Mouse (Mus musculus) CH12.LX (cell line): ENCODE data around the gene Zdhhc21. TPM values are rescaled to one million over a fixed set of nuclear protein-coding genes. Genes with fewer than 3 reads are reported as not detected.

ENCODE experiments used
- DNase-seq: peaks from one replicate; pipeline ENCODE4 v3.0.0-alpha.2; 2013; ENCODE audit errors: extremely low read depth
- H3K27ac ChIP-seq: 2 replicates; pipeline ENCODE4 v1.5.1; 2012; ENCODE audit warnings: low read depth, mild to moderate bottlenecking, control low read depth, moderate library complexity; ENCODE audit not compliant: insufficient read depth
- H3K27me3 ChIP-seq: replicated peaks from 2 replicates; pipeline ENCODE3; 2012; ENCODE audit warnings: inconsistent platforms
- H3K36me3 ChIP-seq, 2 experiments: replicated peaks in 1 of 2; 2 replicates each; pipeline versions ENCODE3 to v1.6.1; 2012; ENCODE audit warnings: inconsistent platforms in 1 of 2, low read length in 1 of 2, mild to moderate bottlenecking in 1 of 2, mixed read lengths in 1 of 2, moderate library complexity in 1 of 2; ENCODE audit not compliant: control insufficient read depth in 1 of 2, insufficient read depth in 1 of 2
- H3K4me1 ChIP-seq, 2 experiments: 2 replicates each; pipeline ENCODE4 v1.6.1; 2012; ENCODE audit warnings: inconsistent platforms in 1 of 2, moderate library complexity in 1 of 2; ENCODE audit not compliant: insufficient read depth in 2 of 2, control insufficient read depth in 1 of 2
- H3K4me2 ChIP-seq: 2 replicates; pipeline ENCODE4 v1.6.1; 2012; ENCODE audit warnings: low read depth, mild to moderate bottlenecking, control low read depth; ENCODE audit not compliant: poor library complexity, insufficient read depth, severe bottlenecking
- H3K4me3 ChIP-seq, 3 experiments: fragments of 150-350 bp in 1 of 3; sonication (generic) in 1 of 3; replicated peaks in 1 of 3; 2 replicates each; pipeline versions ENCODE3 to v1.5.1; 2011 to 2012; ENCODE audit warnings: low read depth in 2 of 3, low read length in 2 of 3, mild to moderate bottlenecking in 2 of 3, moderate library complexity in 2 of 3, control low read depth in 1 of 3, improper control_type of control experiment in 1 of 3, inconsistent platforms in 1 of 3, mixed read lengths in 1 of 3; ENCODE audit not compliant: poor library complexity in 1 of 3
- H3K79me2 ChIP-seq: replicated peaks from 2 replicates; pipeline ENCODE4 v1.6.1; 2012; ENCODE audit warnings: mild to moderate bottlenecking, moderate library complexity; ENCODE audit not compliant: control insufficient read depth, poor library complexity, insufficient read depth, severe bottlenecking; ENCODE audit errors: extremely low read depth
- H3K9ac ChIP-seq: 2 replicates; pipeline ENCODE4 v1.6.1; 2012; ENCODE audit warnings: low read depth, mild to moderate bottlenecking, control low read depth, moderate library complexity; ENCODE audit not compliant: insufficient read depth
- H3K9me3 ChIP-seq: replicated peaks from 2 replicates; pipeline ENCODE3; 2012; ENCODE audit warnings: low read length, inconsistent platforms, mixed read lengths
- BHLHE40 ChIP-seq: IDR thresholded peaks from 2 replicates; pipeline ENCODE4 v1.6.1; 2011; ENCODE audit warnings: mild to moderate bottlenecking, low read depth, low read length, improper control_type of control experiment
- CHD1 ChIP-seq: IDR thresholded peaks from 2 replicates; pipeline ENCODE4 v1.6.1; 2012; ENCODE audit warnings: low read depth, low read length, improper control_type of control experiment, inconsistent platforms
- CHD2 ChIP-seq: IDR thresholded peaks from 2 replicates; pipeline ENCODE4 v1.6.1; 2011; ENCODE audit warnings: low read length, improper control_type of control experiment
- CTCF ChIP-seq, 2 experiments: IDR thresholded peaks in 1 of 2; conservative IDR thresholded peaks in 1 of 2; 2 replicates each; pipeline ENCODE4 v1.5.1; 2011 to 2012; ENCODE audit warnings: low read depth in 2 of 2, low read length in 2 of 2, improper control_type of control experiment in 1 of 2, inconsistent platforms in 1 of 2, mild to moderate bottlenecking in 1 of 2, moderate library complexity in 1 of 2
- E2F4 ChIP-seq: IDR thresholded peaks from 2 replicates; pipeline ENCODE4 v1.6.1; 2011; ENCODE audit warnings: low read depth, low read length, improper control_type of control experiment; ENCODE audit not compliant: insufficient replicate concordance
- ELF1 ChIP-seq: IDR thresholded peaks from 2 replicates; pipeline ENCODE4 v1.6.1; 2014; ENCODE audit warnings: low read depth, mild to moderate bottlenecking, inconsistent platforms, low read length, improper control_type of control experiment
- EP300 ChIP-seq: IDR thresholded peaks from 2 replicates; pipeline ENCODE4 v1.6.1; 2011; ENCODE audit warnings: low read length, improper control_type of control experiment
- ETS1 ChIP-seq: conservative IDR thresholded peaks from 2 replicates; pipeline ENCODE4 v1.6.1; 2012; ENCODE audit warnings: low read depth, mild to moderate bottlenecking, inconsistent platforms, low read length, improper control_type of control experiment, moderate library complexity
- GABPA ChIP-seq: IDR thresholded peaks from 2 replicates; pipeline ENCODE4 v1.6.1; 2012; ENCODE audit warnings: low read depth, low read length, improper control_type of control experiment, inconsistent platforms; ENCODE audit not compliant: insufficient replicate concordance
- JUN ChIP-seq: IDR thresholded peaks from 2 replicates; pipeline ENCODE4 v1.6.1; 2011; ENCODE audit warnings: low read depth, mild to moderate bottlenecking, low read length, improper control_type of control experiment, moderate library complexity; ENCODE audit not compliant: insufficient read depth
- MAFK ChIP-seq: IDR thresholded peaks from 2 replicates; pipeline ENCODE4 v1.6.1; 2011; ENCODE audit warnings: low read length, improper control_type of control experiment; ENCODE audit not compliant: insufficient replicate concordance
- MAX ChIP-seq: IDR thresholded peaks from 2 replicates; pipeline ENCODE4 v1.6.1; 2011; ENCODE audit warnings: low read length, improper control_type of control experiment
- MAZ ChIP-seq: IDR thresholded peaks from 2 replicates; pipeline ENCODE4 v1.6.1; 2012; ENCODE audit warnings: low read depth, mild to moderate bottlenecking, inconsistent platforms, low read length, improper control_type of control experiment, moderate library complexity
- NRF1 ChIP-seq: IDR thresholded peaks from 2 replicates; pipeline ENCODE4 v1.6.1; 2014; ENCODE audit warnings: low read depth, mild to moderate bottlenecking, inconsistent platforms, low read length, improper control_type of control experiment, moderate library complexity
- PAX5 ChIP-seq: IDR thresholded peaks from 2 replicates; pipeline ENCODE4 v1.6.1; 2012; ENCODE audit warnings: low read length, inconsistent platforms, mixed read lengths
- POLR2A ChIP-seq: IDR thresholded peaks from 2 replicates; pipeline ENCODE4 v1.6.1; 2011; ENCODE audit warnings: low read depth, mild to moderate bottlenecking, improper control_type of control experiment, low read length
- POLR2AphosphoS2 ChIP-seq: IDR thresholded peaks from 2 replicates; pipeline ENCODE4 v1.6.1; 2011; ENCODE audit warnings: low read depth, low read length, improper control_type of control experiment
- RAD21 ChIP-seq: IDR thresholded peaks from 2 replicates; pipeline ENCODE4 v1.6.1; 2011; ENCODE audit warnings: low read depth, mild to moderate bottlenecking, low read length, improper control_type of control experiment, moderate library complexity
- RCOR1 ChIP-seq: conservative IDR thresholded peaks from 2 replicates; pipeline ENCODE4 v1.6.1; 2012; ENCODE audit warnings: low read depth, mild to moderate bottlenecking, inconsistent platforms, low read length, improper control_type of control experiment
- SIN3A ChIP-seq: IDR thresholded peaks from 2 replicates; pipeline ENCODE4 v1.6.1; 2012; ENCODE audit warnings: low read length, improper control_type of control experiment, inconsistent platforms
- SMC3 ChIP-seq: IDR thresholded peaks from 2 replicates; pipeline ENCODE4 v1.6.1; 2011; ENCODE audit warnings: low read depth, low read length, improper control_type of control experiment
- TBP ChIP-seq: conservative IDR thresholded peaks from 2 replicates; pipeline ENCODE4 v1.6.1; 2011; ENCODE audit warnings: low read depth, low read length, improper control_type of control experiment
- TCF12 ChIP-seq: IDR thresholded peaks from 2 replicates; pipeline ENCODE4 v1.6.1; 2014; ENCODE audit warnings: low read depth, mild to moderate bottlenecking, inconsistent platforms, low read length, improper control_type of control experiment
- USF1 ChIP-seq: IDR thresholded peaks from 2 replicates; pipeline ENCODE4 v1.6.1; 2014; ENCODE audit warnings: low read depth, mild to moderate bottlenecking, inconsistent platforms, low read length, improper control_type of control experiment
- ZC3H11A ChIP-seq: IDR thresholded peaks from 2 replicates; pipeline ENCODE4 v1.6.1; 2012; ENCODE audit warnings: low read depth, mild to moderate bottlenecking, inconsistent platforms, low read length, improper control_type of control experiment
- ZMIZ1 ChIP-seq: IDR thresholded peaks from 2 replicates; pipeline ENCODE4 v1.6.1; 2012; ENCODE audit warnings: low read depth, mild to moderate bottlenecking, inconsistent platforms, low read length, improper control_type of control experiment
- ZNF384 ChIP-seq: IDR thresholded peaks from 2 replicates; pipeline ENCODE4 v1.6.1; 2012; ENCODE audit warnings: low read depth, low read length, improper control_type of control experiment, inconsistent platforms
- dilution Hi-C: fragments of 300-500 bp; cut with MboI; formaldehyde crosslinking; loops from 2 replicates; pipeline ENCODE4 v1.14.3; 2020; ENCODE audit warnings: low sequenced_read_pairs; ENCODE audit not compliant: extremely low pct_unique_long_range_greater_than_20kb, extremely low pct_ligation_motif_present
- in situ Hi-C: fragments of 300-500 bp; cut with MboI; formaldehyde crosslinking; loops from 3 replicates; pipeline ENCODE4 v1.14.3; 2019; ENCODE audit warnings: low sequenced_read_pairs, low pct_ligation_motif_present, low pct_unique_long_range_greater_than_20kb, mixed read lengths
- polyA plus RNA-seq: library from polyadenylated mRNA; unstranded; fragments of >175 nt; gene quantifications from 2 replicates; pipeline ENCODE4 v1.2.1, GENCODE M21; 2012; ENCODE audit warnings: low read depth; ENCODE audit not compliant: insufficient read length
- total RNA-seq, 2 experiments: library from RNA; depleted of rRNA; stranded (reverse); fragments of 300-350 nt in 1 of 2; fragments of >200 nt in 1 of 2; gene quantifications; 2 replicates each; pipeline ENCODE4 v1.2.3; 2012 to 2014

Gene Zdhhc21
- total and polyA plus RNA-seq, 3 experiments = 8.3 to 16.1 (median 14.0) TPM

DNA sequence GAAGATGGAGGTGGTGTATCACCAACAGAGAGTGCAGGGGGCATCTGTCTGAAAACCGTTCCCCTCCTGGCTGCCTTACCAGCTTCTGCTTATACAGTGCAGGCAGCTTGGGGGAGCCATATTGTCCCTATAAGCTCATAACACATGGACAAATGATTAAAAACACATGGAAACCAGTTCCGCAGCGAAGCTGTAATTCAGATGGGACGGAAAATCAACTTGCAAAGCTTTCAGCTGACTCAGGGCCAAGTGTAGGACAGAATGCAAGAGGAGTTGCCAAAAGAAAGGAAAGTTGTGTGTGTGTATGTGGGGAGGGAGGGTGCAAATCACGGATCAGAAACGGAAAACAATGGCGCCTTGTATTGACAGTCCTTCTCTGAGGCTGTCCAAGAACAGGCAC, 31.3 kb upstream of the Zdhhc21 start:
- TF ChIP-seq MAFK (no peak), ETS1 (no peak), E2F4 (no peak), RCOR1 (no peak), JUN (no peak), POLR2A (no peak), RAD21 (no peak), CHD1 (no peak), BHLHE40 (no peak)
- Histone ChIP-seq H3K79me2 (no peaks in the 10 kb centered on the region), H3K27ac (no peak overlapping the region), H3K4me3 (no peak overlapping the region), H3K36me3 (no peaks in the 10 kb centered on the region), H3K4me2 (no peak overlapping the region), H3K4me1 (no peaks in the 10 kb centered on the region), H3K9ac (no peak overlapping the region), H3K9me3 (no peaks in the 10 kb centered on the region), H3K27me3 (no peaks in the 10 kb centered on the region)
- in situ Hi-C loops = no loop called here
- no peak for DNase-seq
- dilution Hi-C loops = no loop called here

DNA sequence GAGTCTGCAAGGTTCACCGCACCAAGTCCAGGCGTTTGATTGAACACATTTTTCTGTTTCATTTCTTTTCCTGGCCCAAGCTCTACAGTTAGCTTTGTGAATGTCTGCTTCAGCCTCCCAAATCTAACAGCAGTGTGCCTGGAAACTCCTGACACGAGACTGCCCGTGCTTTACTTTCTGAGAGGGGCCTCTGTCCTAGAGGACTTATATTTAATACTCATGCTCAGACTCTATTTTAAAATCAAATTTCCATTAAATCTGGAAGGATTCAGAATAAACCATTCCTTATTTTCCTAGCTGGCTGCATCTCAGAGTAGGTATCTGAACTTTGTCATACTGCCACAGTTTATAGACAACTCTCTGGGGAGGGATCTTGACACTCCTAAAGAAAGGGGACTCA, 30.8 kb upstream of the Zdhhc21 start:
- H3K9me3 ChIP-seq = no peaks in the 10 kb centered on the region
- no peaks in the 10 kb centered on the region for H3K4me1 ChIP-seq
- in situ Hi-C loops = no loop called here
- dilution Hi-C loops = no loop called here
- H3K27ac ChIP-seq = no peak overlapping the region
- TF ChIP-seq BHLHE40 (no peak), JUN (no peak)
- no peak for DNase-seq
- H3K4me3 ChIP-seq = no peak overlapping the region
- no peaks in the 10 kb centered on the region for H3K36me3 ChIP-seq
- H3K4me2 ChIP-seq = no peak overlapping the region
- no peak overlapping the region for H3K9ac ChIP-seq
- H3K27me3 ChIP-seq = no peaks in the 10 kb centered on the region
- no peaks in the 10 kb centered on the region for H3K79me2 ChIP-seq

- no peak overlapping the region for H3K4me3 ChIP-seq
- dilution Hi-C loops = no loop called here
- H3K4me2 ChIP-seq = no peak overlapping the region
- H3K27me3 ChIP-seq = no peaks in the 10 kb centered on the region
- no peak overlapping the region for H3K9ac ChIP-seq
- no peaks in the 10 kb centered on the region for H3K79me2 ChIP-seq
- TF ChIP-seq SMC3 = no peak
- TF ChIP-seq ZMIZ1 = no peak
- no peak for TF ChIP-seq ZNF384
- no peak for TF ChIP-seq NRF1
- TF ChIP-seq MAZ = no peak
- TF ChIP-seq MAFK = no peak
- no peak for TF ChIP-seq SIN3A
- TF ChIP-seq ZC3H11A = no peak
- TF ChIP-seq ELF1 = no peak
- TF ChIP-seq MAX = no peak
- no peak for TF ChIP-seq EP300
- TF ChIP-seq CTCF (conservative IDR thresholded peaks at IDR 0.05 in 1 of 2, IDR thresholded peaks at IDR 0.05 in 1 of 2; ENCODE audit: low read depth in 2 of 2, low read length in 2 of 2) = no peak
- no peak for TF ChIP-seq CHD2
- TF ChIP-seq POLR2AphosphoS2 = no peak
- TF ChIP-seq USF1 = no peak
- TF ChIP-seq TCF12 = no peak
- TF ChIP-seq TBP = no peak
- no peak for TF ChIP-seq GABPA
- no peak for TF ChIP-seq JUN
- TF ChIP-seq PAX5 = no peak
- DNase-seq = no peak
- H3K27ac ChIP-seq = no peak overlapping the region
- H3K36me3 ChIP-seq = no peaks in the 10 kb centered on the region
- in situ Hi-C loops = no loop called here
- H3K4me1 ChIP-seq = 0 out of 4 replicates have a peak, but pooled peaks cover 0 to 2% of the 10 kb centered on the region in 2 experiments
- H3K9me3 ChIP-seq = no peaks in the 10 kb centered on the region
Measured at GRCm38 (mm10) chr4:82886148-82886547, 26.4 kb upstream of the Zdhhc21 start.
